Mouse (Mus musculus): ENCODE measurements at regions not wholly inside any gene's neighbourhood (a gene's known extent, or its start where the extent isn't known, plus 50 kb on each side); places are given as distances from the start of the nearest gene placed in this dataset.

DNA sequence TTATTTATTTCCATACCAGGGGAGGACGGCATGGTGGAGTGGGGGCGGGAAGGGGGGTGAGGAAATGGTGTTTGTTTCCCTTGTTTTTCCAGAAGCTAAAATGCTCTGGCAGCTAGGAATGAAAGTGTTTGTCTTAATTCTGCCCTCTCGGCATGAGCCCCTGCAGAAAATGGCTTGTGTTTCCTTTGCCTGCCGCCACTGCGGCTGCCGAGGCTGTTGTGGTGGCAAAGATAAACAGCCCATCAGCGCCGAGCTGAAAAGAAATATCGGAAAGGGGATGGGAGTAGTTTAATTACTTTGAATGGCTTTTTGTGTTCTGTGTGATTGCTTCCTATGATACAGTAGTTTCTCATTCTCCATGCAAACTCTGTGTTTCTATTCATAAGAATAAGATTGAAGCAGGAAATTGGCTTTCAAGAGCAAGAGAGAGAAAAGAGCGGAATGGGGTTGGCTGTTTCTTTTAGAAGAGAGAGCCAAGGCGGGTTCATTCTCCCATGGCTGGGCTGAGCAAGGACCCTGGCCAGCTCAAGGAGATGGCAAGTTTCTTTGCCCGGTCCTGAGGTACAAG lies 2512.2 kb upstream of the 5930422O12Rik start:
- 8% methylated on average over 12 of the region's 12 CpGs for WGBS
- H3K9ac ChIP-seq = peak overlapping the region; percentile 59
- H3K4me3 ChIP-seq = peak overlapping the region; percentile 44
- H3K36me3 ChIP-seq = no peaks in the 10 kb centered on the region
- H3K4me2 ChIP-seq (replicated peaks) = peak overlapping the region; percentile 78
- no peaks in the 10 kb centered on the region for H3K27me3 ChIP-seq
- no peaks in the 10 kb centered on the region for H3K9me3 ChIP-seq
- no peak overlapping the region for H3K27ac ChIP-seq
- peaks cover 10% of the 10 kb centered on the region for H3K4me1 ChIP-seq
- no peak for ATAC-seq (ENCODE audit: low FRiP score, low read depth)

DNA sequence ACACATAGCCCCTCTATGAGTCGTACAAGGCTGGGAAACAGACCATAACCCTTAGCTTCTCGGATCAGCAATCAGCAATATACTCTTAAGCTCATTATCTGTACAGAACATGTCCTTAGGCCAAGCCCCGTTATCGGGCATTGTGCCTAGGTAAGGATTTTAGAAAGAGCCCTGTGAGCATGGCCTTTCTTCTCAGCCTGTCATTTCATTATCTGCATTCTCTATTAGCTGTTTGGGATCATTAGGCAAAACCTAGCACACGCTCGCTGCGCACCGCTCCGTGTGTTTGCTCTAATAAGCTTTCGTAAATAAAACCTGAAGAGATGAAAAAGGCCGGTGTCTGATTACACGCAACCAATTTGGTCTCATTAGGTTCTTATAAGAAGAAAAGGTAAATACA lies 2507.1 kb upstream of the 5930422O12Rik start:
- ATAC-seq (ENCODE audit: low FRiP score, low read depth) = no peak
- Histone ChIP-seq H3K27ac (no peak overlapping the region), H3K4me3 (no peak overlapping the region), H3K9me3 (no peaks in the 10 kb centered on the region), H3K27me3 (peaks cover 3% of the 10 kb centered on the region; the same call in 1 of the 2 replicates), H3K36me3 (no peaks in the 10 kb centered on the region), H3K9ac (no peak overlapping the region), H3K4me1 (peaks cover 3% of the 10 kb centered on the region; the same call in 1 of the 2 replicates), H3K4me2 (replicated peaks) (no peak overlapping the region)
- WGBS = 59% methylated on average over 12 of the region's 12 CpGs

DNA sequence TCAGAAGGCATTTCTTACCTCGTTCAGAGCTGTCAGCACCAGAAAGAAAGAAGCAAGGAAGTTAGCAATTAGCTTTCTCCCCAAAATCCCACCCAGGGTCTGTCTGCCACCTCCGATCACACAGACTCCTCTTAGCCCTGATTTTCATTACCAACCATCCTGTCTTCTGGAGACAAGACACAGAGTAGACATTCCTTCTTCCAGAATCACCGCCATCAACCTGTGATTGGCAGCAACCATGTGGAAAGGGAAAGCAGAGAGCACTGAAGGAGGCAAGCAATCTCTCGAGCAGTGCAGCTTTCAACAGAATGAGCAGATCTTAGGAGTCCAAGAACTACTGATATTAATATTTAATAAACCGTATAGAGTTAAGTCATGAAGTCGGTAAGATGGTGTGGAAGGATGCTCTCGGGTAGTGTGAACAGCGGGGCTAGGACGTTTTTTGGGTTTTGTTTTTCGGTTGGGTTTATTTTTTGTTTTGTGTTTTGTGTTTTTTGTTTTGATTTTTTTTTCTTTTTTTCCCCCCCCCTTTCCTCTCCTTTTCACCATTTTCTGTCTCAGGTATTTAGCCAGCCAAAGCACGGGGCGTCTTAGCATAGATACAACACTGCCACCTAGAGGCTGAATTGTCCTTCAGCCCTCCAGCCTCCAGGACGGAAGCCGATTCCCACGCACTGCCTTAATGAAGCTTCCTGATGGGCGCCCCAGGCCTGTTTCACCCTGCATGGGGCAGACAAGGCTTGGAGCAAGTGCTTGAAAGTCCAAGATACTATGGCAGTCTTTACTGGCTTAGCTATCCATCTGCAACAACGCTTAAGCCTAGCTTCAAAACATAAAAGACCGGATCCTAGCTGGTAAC lies 2505.0 kb upstream of the 5930422O12Rik start:
- 0 out of 2 replicates have a peak overlapping the region, but pooled peaks have one; percentile 11 for H3K4me3 ChIP-seq
- H3K9me3 ChIP-seq = no peaks in the 10 kb centered on the region
- no peaks in the 10 kb centered on the region for H3K4me1 ChIP-seq
- H3K27me3 ChIP-seq = peaks cover 3% of the 10 kb centered on the region; the same call in 1 of the 2 replicates
- ATAC-seq (ENCODE audit: low FRiP score, low read depth) = peak; percentile 83; the same call in 1 of the 2 replicates
- H3K4me2 ChIP-seq (replicated peaks) = peak overlapping the region; percentile 49
- no peaks in the 10 kb centered on the region for H3K36me3 ChIP-seq
- H3K27ac ChIP-seq = no peak overlapping the region
- WGBS = 37% methylated on average over 18 of the region's 18 CpGs
- no peak overlapping the region for H3K9ac ChIP-seq

DNA sequence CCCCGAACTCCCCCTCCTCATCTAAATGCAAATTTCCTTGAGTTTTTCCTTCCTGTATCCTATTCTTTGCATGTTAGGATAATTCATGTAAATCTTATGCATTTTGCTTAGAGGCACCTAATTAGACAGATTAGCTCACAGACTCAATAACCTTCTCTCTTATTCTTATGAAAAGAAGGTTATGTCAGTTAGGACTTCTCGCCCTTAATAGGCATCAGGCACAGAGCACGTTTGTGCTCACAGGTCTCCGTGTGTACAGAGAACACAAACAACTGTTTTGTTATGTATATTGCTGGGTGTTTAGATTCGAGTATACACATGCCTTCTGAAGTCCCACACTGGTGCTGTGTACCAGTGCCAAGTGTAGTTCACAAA lies 2504.4 kb upstream of the 5930422O12Rik start:
- WGBS = 31% methylated on average over 5 of the region's 5 CpGs
- peak overlapping the region; percentile 49 for H3K4me2 ChIP-seq (replicated peaks)
- no peak overlapping the region for H3K9ac ChIP-seq
- H3K27me3 ChIP-seq = peaks cover 3% of the 10 kb centered on the region; the same call in 1 of the 2 replicates
- H3K4me1 ChIP-seq = no peaks in the 10 kb centered on the region
- ATAC-seq (ENCODE audit: low FRiP score, low read depth) = 0 out of 2 replicates have a peak, but pooled peaks have one; percentile 32
- H3K36me3 ChIP-seq = no peaks in the 10 kb centered on the region
- 0 out of 2 replicates have a peak overlapping the region, but pooled peaks have one; percentile 11 for H3K4me3 ChIP-seq
- no peak overlapping the region for H3K27ac ChIP-seq
- H3K9me3 ChIP-seq = no peaks in the 10 kb centered on the region

DNA sequence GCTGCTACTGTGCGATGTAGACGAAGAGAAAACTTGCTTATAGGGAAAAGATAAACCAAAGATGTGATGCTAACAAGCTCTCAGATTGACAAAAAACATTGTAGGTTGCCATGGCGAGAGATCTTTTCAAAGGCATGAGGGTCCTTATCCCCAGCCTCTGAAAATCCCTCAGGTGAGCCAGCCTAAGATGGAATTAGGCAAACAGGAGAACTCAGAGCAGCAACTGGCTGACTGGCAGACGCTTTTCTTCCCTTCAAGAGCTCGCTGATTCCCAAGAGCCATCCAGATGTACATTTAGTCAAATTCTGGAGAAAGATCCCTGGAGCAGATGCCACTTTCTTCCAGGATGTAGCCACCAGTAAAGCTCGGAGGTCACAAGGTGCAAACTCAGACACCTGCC lies 2503.9 kb upstream of the 5930422O12Rik start:
- 64% methylated on average over 6 of the region's 6 CpGs for WGBS
- Histone ChIP-seq H3K4me3 (no peak overlapping the region), H3K27me3 (peaks cover 3% of the 10 kb centered on the region; the same call in 1 of the 2 replicates), H3K36me3 (no peaks in the 10 kb centered on the region), H3K9ac (no peak overlapping the region), H3K9me3 (no peaks in the 10 kb centered on the region), H3K27ac (no peak overlapping the region), H3K4me2 (replicated peaks) (no peak overlapping the region), H3K4me1 (no peaks in the 10 kb centered on the region)
- no peak for ATAC-seq (ENCODE audit: low FRiP score, low read depth)

DNA sequence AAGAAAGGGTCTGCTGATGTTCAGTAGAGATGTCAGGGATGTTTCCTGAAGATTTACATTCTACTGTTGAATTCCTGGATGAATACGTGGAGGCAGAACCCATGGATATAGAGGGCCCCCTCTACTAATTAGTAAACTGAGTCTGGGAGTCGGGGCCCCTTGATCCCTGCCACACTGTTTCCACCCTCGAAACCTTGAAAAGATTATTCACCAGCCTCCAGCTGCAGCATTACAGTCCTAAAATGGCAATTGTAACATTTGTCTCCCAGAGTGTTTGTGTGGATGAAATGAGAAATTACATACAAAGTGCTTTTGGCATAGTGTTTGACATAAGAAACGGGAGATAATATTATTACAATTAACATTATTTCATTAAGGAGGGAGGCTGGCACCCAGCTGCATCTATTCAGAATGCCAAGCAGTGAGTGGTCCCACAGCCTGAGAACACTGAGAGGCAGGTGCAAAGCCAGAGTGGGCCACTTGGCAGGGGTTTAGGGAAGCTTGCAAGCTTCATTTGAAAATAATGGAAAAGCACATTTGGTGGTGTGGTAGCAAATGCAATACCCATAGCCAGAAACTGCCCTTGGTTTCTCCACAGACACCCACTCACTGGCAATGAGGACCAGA lies 2490.9 kb upstream of the 5930422O12Rik start:
- Histone ChIP-seq H3K9ac (no peak overlapping the region), H3K27ac (no peak overlapping the region), H3K27me3 (no peaks in the 10 kb centered on the region), H3K4me3 (no peak overlapping the region), H3K4me2 (replicated peaks) (no peak overlapping the region), H3K9me3 (no peaks in the 10 kb centered on the region), H3K36me3 (no peaks in the 10 kb centered on the region), H3K4me1 (peaks cover 13% of the 10 kb centered on the region; the same call in 1 of the 2 replicates)
- no peak for ATAC-seq (ENCODE audit: low FRiP score, low read depth)
- 89% methylated on average over 4 of the region's 4 CpGs for WGBS

DNA sequence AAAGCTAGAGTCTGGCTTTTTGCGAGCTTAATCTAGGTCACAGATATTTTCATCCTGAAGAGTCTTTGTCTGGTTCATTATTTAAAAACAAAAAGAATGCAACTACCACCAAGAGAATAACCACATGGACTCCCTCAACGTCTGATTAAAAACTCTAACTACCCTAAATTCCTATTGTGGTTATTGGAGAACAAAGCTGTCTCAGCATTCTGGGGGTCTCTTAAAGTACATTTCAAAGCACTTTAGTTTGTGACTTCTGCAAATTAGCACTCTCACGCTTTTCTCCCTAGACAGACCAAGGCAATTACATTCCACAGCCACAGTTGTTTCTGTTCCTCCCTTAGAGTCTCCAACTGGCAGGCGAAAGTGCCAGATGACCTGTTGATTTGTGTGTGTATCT lies 2487.6 kb upstream of the 5930422O12Rik start:
- ATAC-seq (ENCODE audit: low FRiP score, low read depth) = no peak

DNA sequence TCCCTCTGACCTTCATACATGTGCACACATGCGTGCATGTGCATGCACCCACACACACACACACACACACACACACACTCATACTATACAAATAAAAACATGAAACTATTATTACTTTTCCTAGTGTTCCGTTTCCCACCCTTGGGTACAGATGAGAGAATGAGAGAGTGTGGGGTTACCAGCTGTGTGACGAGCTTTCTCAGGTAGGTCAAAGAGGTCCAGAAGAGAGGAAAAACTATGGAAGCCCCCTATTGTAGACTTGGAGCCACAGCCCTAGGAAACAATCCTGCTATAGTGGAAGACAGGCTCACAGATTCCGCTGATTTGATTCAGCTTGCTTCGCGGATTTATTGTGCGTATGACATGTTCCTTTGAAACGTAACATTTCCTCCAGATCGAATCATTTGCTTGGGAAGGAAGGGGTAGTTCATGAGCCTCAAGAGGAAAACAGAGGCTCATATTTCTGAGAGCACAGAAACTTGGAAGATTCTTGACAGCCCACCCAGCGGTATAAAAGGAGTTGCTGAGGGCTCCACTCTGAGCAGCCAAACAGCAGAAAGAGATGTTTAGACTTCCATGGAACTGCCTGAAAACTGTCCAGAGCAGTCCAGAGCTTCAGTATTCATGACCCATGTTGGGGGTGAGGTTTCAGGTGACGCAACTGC lies 2486.9 kb upstream of the 5930422O12Rik start:
- no peaks in the 10 kb centered on the region for H3K9me3 ChIP-seq
- no peak overlapping the region for H3K4me2 ChIP-seq (replicated peaks)
- WGBS = 50% methylated on average over 11 of the region's 11 CpGs
- peaks cover 13% of the 10 kb centered on the region; the same call in 1 of the 2 replicates for H3K4me1 ChIP-seq
- H3K27ac ChIP-seq = no peak overlapping the region
- no peak overlapping the region for H3K9ac ChIP-seq
- no peaks in the 10 kb centered on the region for H3K27me3 ChIP-seq
- H3K4me3 ChIP-seq = no peak overlapping the region
- no peaks in the 10 kb centered on the region for H3K36me3 ChIP-seq
- peak; percentile 60; the same call in 1 of the 2 replicates for ATAC-seq (ENCODE audit: low FRiP score, low read depth)

More for the DNA sequence above, 2487.6 kb upstream of the 5930422O12Rik start:
- WGBS = 18% methylated on average over 4 of the region's 4 CpGs
- H3K4me1 ChIP-seq = peaks cover 13% of the 10 kb centered on the region; the same call in 1 of the 2 replicates
- 0 out of 2 replicates have a peak overlapping the region, but pooled peaks have one; percentile 22 for H3K27ac ChIP-seq
- no peak overlapping the region for H3K9ac ChIP-seq
- H3K9me3 ChIP-seq = no peaks in the 10 kb centered on the region
- H3K36me3 ChIP-seq = no peaks in the 10 kb centered on the region
- no peaks in the 10 kb centered on the region for H3K27me3 ChIP-seq
- no peak overlapping the region for H3K4me3 ChIP-seq
- H3K4me2 ChIP-seq (replicated peaks) = no peak overlapping the region

DNA sequence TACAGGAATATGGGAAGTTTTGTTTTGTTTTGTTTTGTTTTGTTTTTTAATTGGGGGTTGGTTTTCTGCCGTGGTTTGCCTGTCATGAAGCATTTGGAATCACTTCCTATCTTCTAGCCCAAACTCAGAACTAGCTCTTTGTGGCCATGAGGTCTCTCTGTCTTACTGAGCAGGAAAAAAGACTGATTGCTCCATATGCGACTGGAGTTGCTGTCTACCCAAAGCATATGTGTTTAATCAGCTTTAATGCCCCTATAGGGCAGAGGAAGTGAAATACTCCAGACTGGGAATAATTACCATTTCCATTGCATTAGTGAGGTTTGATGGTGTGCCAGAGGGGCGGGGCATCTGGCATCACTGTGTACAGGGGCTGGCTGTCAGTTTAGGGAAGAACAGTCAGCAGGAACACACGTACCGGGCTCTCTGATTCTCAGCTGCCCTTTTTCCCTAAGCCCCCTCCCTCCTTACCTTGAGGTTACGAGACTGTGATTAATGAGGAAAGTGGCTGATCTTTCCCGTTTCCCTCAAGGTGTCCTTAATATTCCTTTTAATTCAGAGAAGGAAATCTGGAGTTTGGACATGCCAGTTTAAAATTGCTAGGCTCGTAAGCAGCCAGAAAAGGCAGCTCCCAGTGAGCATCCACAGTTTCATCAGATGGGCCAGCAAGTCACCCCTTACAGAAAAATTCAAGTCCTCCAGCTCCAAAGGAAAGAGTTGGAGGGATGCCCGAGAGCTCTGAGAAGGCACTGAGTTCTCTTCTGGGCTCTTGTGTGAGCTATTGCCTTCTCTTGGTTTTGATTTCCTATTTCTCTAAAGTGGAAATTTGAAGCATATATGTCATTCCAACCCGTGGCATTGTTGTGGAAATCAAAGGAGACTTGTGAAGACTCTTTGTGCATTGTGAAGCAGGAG lies 2482.1 kb upstream of the 5930422O12Rik start:
- H3K4me3 ChIP-seq = no peak overlapping the region
- H3K4me2 ChIP-seq (replicated peaks) = no peak overlapping the region
- H3K27me3 ChIP-seq = no peaks in the 10 kb centered on the region
- 25% methylated on average over 10 of the region's 10 CpGs for WGBS
- H3K9ac ChIP-seq = no peak overlapping the region
- ATAC-seq (ENCODE audit: low FRiP score, low read depth) = peak; percentile 90
- no peaks in the 10 kb centered on the region for H3K9me3 ChIP-seq
- H3K4me1 ChIP-seq = peaks cover 7% of the 10 kb centered on the region; the same call in 1 of the 2 replicates
- no peaks in the 10 kb centered on the region for H3K36me3 ChIP-seq
- H3K27ac ChIP-seq = no peak overlapping the region

DNA sequence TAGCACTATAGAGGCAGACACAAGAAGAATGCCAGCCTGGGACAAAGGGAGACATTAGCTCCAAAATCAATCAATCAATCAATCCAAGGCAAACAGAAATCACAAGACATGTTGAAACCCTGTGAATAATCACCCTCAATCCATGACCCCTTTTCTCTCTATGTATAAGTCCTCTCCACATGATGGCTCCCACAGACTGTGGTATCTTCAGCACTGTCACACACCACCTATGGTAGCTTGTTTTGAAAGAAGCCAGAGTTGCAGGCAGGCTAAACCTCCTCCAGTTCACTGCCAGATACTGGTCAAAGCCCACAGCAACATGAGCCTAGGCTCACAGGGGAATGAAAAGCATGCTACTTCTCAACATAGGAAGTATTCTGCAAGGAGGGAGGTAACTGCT lies 2475.7 kb upstream of the 5930422O12Rik start:
- Histone ChIP-seq H3K27ac (no peak overlapping the region), H3K4me1 (no peaks in the 10 kb centered on the region), H3K4me3 (no peak overlapping the region), H3K4me2 (replicated peaks) (no peak overlapping the region), H3K9me3 (no peaks in the 10 kb centered on the region), H3K36me3 (no peaks in the 10 kb centered on the region), H3K27me3 (no peaks in the 10 kb centered on the region), H3K9ac (no peak overlapping the region)
- no peak for ATAC-seq (ENCODE audit: low FRiP score, low read depth)
